Mouse (Mus musculus) spleen, adult 2 months (tissue): ENCODE data around the gene Fxyd3.

Experiments used
- CTCF ChIP-seq: fragments of 200-500 bp; IDR thresholded peaks from 2 replicates; pipeline ENCODE4 v1.5.1; 2011; ENCODE audit warnings: mild to moderate bottlenecking, inconsistent platforms; ENCODE audit not compliant: insufficient read depth, insufficient read length, insufficient replicate concordance; ENCODE audit errors: extremely low read depth
- POLR2A ChIP-seq: fragments of 200-500 bp; IDR thresholded peaks from 2 replicates; pipeline ENCODE4 v1.6.1; 2011; ENCODE audit warnings: low read depth, low read length, inconsistent platforms

- no peak for TF ChIP-seq CTCF
- no peak for TF ChIP-seq POLR2A
Observed at GRCm38 (mm10) chr7:31069491-31069890, 7.0 kb downstream of the Fxyd3 start.
